Mouse (Mus musculus) megakaryocyte, embryonic 14.5 days (primary cell): ENCODE measurements at regions not wholly inside any gene's neighbourhood (a gene's known extent, or its start where the extent isn't known, plus 50 kb on each side); places are given as distances from the start of the nearest gene placed in this dataset.

Experiments used
- H3K27me3 ChIP-seq: replicated peaks from 2 replicates; pipeline ENCODE3; 2012; ENCODE audit warnings: inconsistent platforms
- H3K36me3 ChIP-seq: replicated peaks from 2 replicates; pipeline ENCODE3; 2012; ENCODE audit warnings: low read length, inconsistent platforms, mixed read lengths
- H3K4me1 ChIP-seq: 2 replicates; pipeline ENCODE4 v1.6.1; 2012; ENCODE audit warnings: inconsistent platforms
- H3K4me3 ChIP-seq: replicated peaks from 2 replicates; pipeline ENCODE3; 2012; ENCODE audit warnings: moderate library complexity, mild to moderate bottlenecking, inconsistent platforms
- H3K9me3 ChIP-seq: 2 replicates; pipeline ENCODE4 v1.6.1; 2012; ENCODE audit warnings: inconsistent platforms
- FLI1 ChIP-seq: IDR thresholded peaks from 2 replicates; pipeline ENCODE4 v1.6.1; 2012; ENCODE audit warnings: low read length, inconsistent platforms, mixed read lengths
- GATA1 ChIP-seq: IDR thresholded peaks from 3 replicates; pipeline ENCODE4 v1.6.1; 2012; ENCODE audit warnings: mixed read lengths, low read length, inconsistent platforms, borderline replicate concordance

GRCm38 (mm10) chr16:93072156-93072555, 246.2 kb upstream of the Runx1 start:
- Histone ChIP-seq H3K27me3 (peaks cover 56% of the 10 kb centered on the region), H3K4me3 (no peak overlapping the region)
- no peak for TF ChIP-seq FLI1

GRCm38 (mm10) chr16:93071726-93072125, 245.8 kb upstream of the Runx1 start:
- TF ChIP-seq FLI1 (no peak), GATA1 (no peak)
- Histone ChIP-seq H3K36me3 (no peaks in the 10 kb centered on the region), H3K4me3 (no peak overlapping the region), H3K9me3 (peaks cover 15% of the 10 kb centered on the region), H3K4me1 (peaks cover 13% of the 10 kb centered on the region), H3K27me3 (peaks cover 59% of the 10 kb centered on the region)

More at GRCm38 (mm10) chr16:93072156-93072555, 246.2 kb upstream of the Runx1 start:
- Histone ChIP-seq H3K9me3 (peaks cover 15% of the 10 kb centered on the region), H3K36me3 (no peaks in the 10 kb centered on the region), H3K4me1 (peaks cover 13% of the 10 kb centered on the region)

- Histone ChIP-seq H3K9me3 (peaks cover 5% of the 10 kb centered on the region; the same call in 1 of the 2 replicates), H3K36me3 (no peaks in the 10 kb centered on the region), H3K27me3 (peaks cover 61% of the 10 kb centered on the region), H3K4me3 (no peak overlapping the region), H3K4me1 (peaks cover 6% of the 10 kb centered on the region)
- no peak for TF ChIP-seq FLI1
- no peak for TF ChIP-seq GATA1
Measured at GRCm38 (mm10) chr16:93066821-93067220, 240.9 kb upstream of the Runx1 start.

GRCm38 (mm10) chr16:93061475-93062179, 235.7 kb upstream of the Runx1 start:
- Histone ChIP-seq H3K4me1 (no peaks in the 10 kb centered on the region), H3K4me3 (no peak overlapping the region), H3K27me3 (peaks cover 41% of the 10 kb centered on the region), H3K36me3 (no peaks in the 10 kb centered on the region), H3K9me3 (peaks cover 8% of the 10 kb centered on the region; the same call in 1 of the 2 replicates)
- no peak for TF ChIP-seq FLI1
- TF ChIP-seq GATA1 = no peak

GRCm38 (mm10) chr16:93056295-93056694, 230.3 kb upstream of the Runx1 start:
- TF ChIP-seq FLI1 (no peak), GATA1 (no peak)
- Histone ChIP-seq H3K4me3 (no peak overlapping the region), H3K4me1 (peaks cover 3% of the 10 kb centered on the region), H3K36me3 (no peaks in the 10 kb centered on the region), H3K9me3 (0 out of 2 replicates have a peak, but pooled peaks cover 3% of the 10 kb centered on the region), H3K27me3 (peaks cover 16% of the 10 kb centered on the region)

- no peaks in the 10 kb centered on the region for H3K36me3 ChIP-seq
- peaks cover 13% of the 10 kb centered on the region for H3K27me3 ChIP-seq
- peaks cover 6% of the 10 kb centered on the region for H3K4me1 ChIP-seq
- 0 out of 2 replicates have a peak, but pooled peaks cover 3% of the 10 kb centered on the region for H3K9me3 ChIP-seq
- no peak overlapping the region for H3K4me3 ChIP-seq
- TF ChIP-seq FLI1 = no peak
- TF ChIP-seq GATA1 = no peak
Measured at GRCm38 (mm10) chr16:93055545-93055944, 229.6 kb upstream of the Runx1 start.

GRCm38 (mm10) chr16:93051233-93051632, 225.3 kb upstream of the Runx1 start:
- no peak overlapping the region for H3K4me3 ChIP-seq
- peaks cover 6% of the 10 kb centered on the region for H3K4me1 ChIP-seq
- H3K9me3 ChIP-seq = no peaks in the 10 kb centered on the region
- peaks cover 16% of the 10 kb centered on the region for H3K27me3 ChIP-seq
- TF ChIP-seq GATA1 = no peak
- no peak; the same call in 1 of the 2 replicates for TF ChIP-seq FLI1
- H3K36me3 ChIP-seq = no peaks in the 10 kb centered on the region

- H3K4me3 ChIP-seq = no peak overlapping the region
- H3K4me1 ChIP-seq = peaks cover 6% of the 10 kb centered on the region
- H3K27me3 ChIP-seq = peaks cover 17% of the 10 kb centered on the region
- TF ChIP-seq GATA1 (no peak), FLI1 (no peak)
- H3K36me3 ChIP-seq = no peaks in the 10 kb centered on the region
- H3K9me3 ChIP-seq = no peaks in the 10 kb centered on the region
Measured at GRCm38 (mm10) chr16:93048418-93048932, 222.5 kb upstream of the Runx1 start.

- peaks cover 22% of the 10 kb centered on the region for H3K27me3 ChIP-seq
- no peaks in the 10 kb centered on the region for H3K9me3 ChIP-seq
- H3K4me3 ChIP-seq = no peak overlapping the region
- TF ChIP-seq GATA1 = no peak
- no peak for TF ChIP-seq FLI1
- peaks cover 6% of the 10 kb centered on the region for H3K4me1 ChIP-seq
- no peaks in the 10 kb centered on the region for H3K36me3 ChIP-seq
Measured at GRCm38 (mm10) chr16:93047594-93047993, 221.6 kb upstream of the Runx1 start.

- TF ChIP-seq FLI1 (no peak), GATA1 (no peak)
- Histone ChIP-seq H3K9me3 (no peaks in the 10 kb centered on the region), H3K27me3 (peaks cover 25% of the 10 kb centered on the region), H3K36me3 (no peaks in the 10 kb centered on the region), H3K4me1 (peaks cover 2% of the 10 kb centered on the region), H3K4me3 (no peak overlapping the region)
Measured at GRCm38 (mm10) chr16:93046221-93046620, 220.3 kb upstream of the Runx1 start.
